In genomic region chr6:54278613-54279012, GRCm38 (mm10) we compare ENCODE assay signal across 18 mouse cellular contexts. TPM values are rescaled to one million over a fixed set of nuclear protein-coding genes. Genes with fewer than 3 reads are reported as not detected.
DNase-seq lines count a peak whose midpoint lies in the region; TF ChIP-seq lines count a peak whose summit lies in the region.
"Had no signal": no experiment of that assay in that cellular context is flagged by ENCODE, and none has a peak within 500 bp of the region (broad histone marks: within the 10 kb centered on the region; RNA-seq: fewer than 3 reads in every experiment).

No protein-coding gene starts in this region.

- no peak for TF ChIP-seq CTCF in heart, adult 2 months (IDR thresholded peaks at IDR 0.05)

- intact Hi-C loops in heart, adult 2 months (cut with DNase I), result no loop called here
- intact Hi-C loops in heart, postnatal 25 days (cut with DNase I), result no loop called here
- intact Hi-C loops in heart, postnatal 10 days (cut with DNase I), result no loop called here

- TF ChIP-seq POLR2A in heart, adult 2 months (IDR thresholded peaks at IDR 0.05; ENCODE audit: insufficient read depth, low read depth, low read length), result no peak

- 50% methylated on average over 2 of the region's 2 CpGs for WGBS in heart, adult 2 months

- DNase-seq in heart, adult 2 months, result peak in 1 of 2 experiments; percentile 55
- DNase-seq in heart, postnatal 25 days (ENCODE audit: low spot score), result no peak
- peak; percentile 27 for DNase-seq in urinary bladder, postnatal 14 days (ENCODE audit: low spot score)
- no peak for DNase-seq in urinary bladder, postnatal 10 days (ENCODE audit: low spot score)
- peak; percentile 33 to 48 for DNase-seq in heart, postnatal 10 days
- no peak for DNase-seq in cerebellum, adult 9-10 months
- DNase-seq in ovary, adult 18-20 months (ENCODE audit: low spot score), result no peak
- DNase-seq in ovary, postnatal 10 days (ENCODE audit: low spot score), result no peak
- DNase-seq: adrenal gland, postnatal 36 days; cerebellum, postnatal 25 days; left cerebral cortex, postnatal 4 days; liver, embryonic 13.5 days; lung, postnatal 10 days; spleen, adult 18-20 months had no signal

- no peaks in the 10 kb centered on the region for H3K36me3 ChIP-seq in heart, adult 2 months (ENCODE audit: control insufficient read depth, insufficient read depth, low read length)
- H3K36me3 ChIP-seq: forebrain, embryonic 12.5 days; hindbrain, embryonic 10.5 days; liver, embryonic 13.5 days; midbrain, embryonic 12.5 days had no signal

- H3K4me3 ChIP-seq in heart, adult 2 months, result no peak overlapping the region
- H3K4me3 ChIP-seq: forebrain, embryonic 12.5 days; hindbrain, embryonic 10.5 days; liver, embryonic 13.5 days; midbrain, embryonic 12.5 days had no signal

- TF ChIP-seq EP300 in heart, adult 2 months (IDR thresholded peaks at IDR 0.05; ENCODE audit: insufficient read depth, low read depth, low read length), result no peak

- H3K27me3 ChIP-seq in heart, adult 2 months (ENCODE audit: control insufficient read depth, insufficient read depth, low read length), result no peaks in the 10 kb centered on the region
- H3K27me3 ChIP-seq: forebrain, embryonic 12.5 days; liver, embryonic 13.5 days; midbrain, embryonic 12.5 days had no signal

- no peak overlapping the region for H3K9ac ChIP-seq in heart, adult 2 months (ENCODE audit: low read depth, low read length)
- H3K9ac ChIP-seq: forebrain, embryonic 12.5 days; liver, embryonic 13.5 days; midbrain, embryonic 12.5 days had no signal

- H3K4me1 ChIP-seq in heart, adult 2 months (ENCODE audit: control insufficient read depth, insufficient read depth, low read length), result peaks cover 12% of the 10 kb centered on the region

- H3K79me2 ChIP-seq in heart, adult 2 months (replicated peaks; ENCODE audit: control insufficient read depth, insufficient read depth, low read length), result no peaks in the 10 kb centered on the region

- H3K27ac ChIP-seq in heart, adult 2 months, result peak overlapping the region; percentile 1
- H3K27ac ChIP-seq: liver, embryonic 13.5 days; midbrain, embryonic 12.5 days had no signal

RNA-seq across cellular contexts. Expression of gene Prr15, which starts 47.0 kb away (rescaled TPM):
- 1 to 10 TPM; 1.7 to 2.6 TPM for total RNA-seq in heart, adult 2 months (2021)
- polyA plus RNA-seq in heart, adult 2 months (2012; rRNA removed), result 1.1 and 1.2 TPM in 2 replicates
- total RNA-seq in heart, postnatal 25 days (2021), result 1 to 10 TPM; 2.2 to 3.1 TPM
- total RNA-seq in heart, postnatal 10 days (2021), result 1 to 10 TPM; 3.6 to 4.5 TPM
- total RNA-seq: MEL had no signal

Comparison
In these comparisons a context has a peak if more than half of its experiments do, and no peak if none do; other contexts are left out.
1. DNase-seq: peak in urinary bladder, postnatal 14 days (single experiment) and heart, postnatal 10 days (2 of 2); none in heart, postnatal 25 days (single experiment), urinary bladder, postnatal 10 days (single experiment), cerebellum, adult 9-10 months (single experiment), ovary, adult 18-20 months (single experiment) and ovary, postnatal 10 days (single experiment).